ENCODE assay signal across 15 mouse cellular contexts in the genomic region with DNA sequence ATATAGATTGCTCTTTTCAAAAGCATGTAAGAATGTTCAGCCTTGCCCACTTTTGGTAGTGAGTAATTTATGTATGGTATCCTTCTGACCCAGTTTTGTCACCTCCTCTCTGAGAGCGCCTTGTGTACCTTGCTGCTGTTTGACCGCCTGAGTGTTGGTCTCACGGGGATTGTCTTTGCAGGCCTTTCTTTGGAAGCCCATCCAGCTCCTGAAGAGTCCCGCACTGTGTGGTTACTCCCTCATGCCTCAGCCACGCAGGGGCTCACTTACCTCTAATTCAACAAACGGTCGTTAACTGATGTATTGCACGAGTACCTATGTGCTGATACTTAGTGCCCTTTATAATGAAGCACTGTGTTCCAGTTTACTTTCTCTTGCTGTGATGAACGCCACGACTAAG.
A peak's percentile ranks its signal among the peaks of the same experiment; 100 is the strongest.
DNase-seq lines count a peak whose midpoint lies in the region; ATAC-seq and TF ChIP-seq lines count a peak whose summit lies in the region.
"Had no signal": no experiment of that assay in that cellular context is flagged by ENCODE, and none has a peak within 500 bp of the region (broad histone marks: within the 10 kb centered on the region; RNA-seq: fewer than 3 reads in every experiment).

No protein-coding gene starts in this region.

- no peaks in the 10 kb centered on the region for H3K27me3 ChIP-seq in forebrain, postnatal 0 days (ENCODE audit: insufficient read depth, low read length)
- H3K27me3 ChIP-seq in midbrain, embryonic 13.5 days: no peaks in the 10 kb centered on the region
- H3K27me3 ChIP-seq: heart, embryonic 15.5 days; liver, embryonic 15.5 days had no signal

- no peak for TF ChIP-seq POLR2A in brain, embryonic 14.5 days (IDR thresholded peaks at IDR 0.05; ENCODE audit: borderline replicate concordance, extremely low read depth, insufficient read depth, insufficient read length, poor library complexity, severe bottlenecking)

- H3K4me2 ChIP-seq in forebrain, postnatal 0 days (ENCODE audit: low read depth): no peak overlapping the region
- no peak overlapping the region for H3K4me2 ChIP-seq in midbrain, embryonic 13.5 days (replicated peaks)
- H3K4me2 ChIP-seq: heart, embryonic 15.5 days; liver, embryonic 15.5 days had no signal

- H3K9ac ChIP-seq in forebrain, postnatal 0 days: no peak overlapping the region
- no peak overlapping the region for H3K9ac ChIP-seq in midbrain, embryonic 13.5 days (replicated peaks)
- H3K9ac ChIP-seq: heart, embryonic 15.5 days; liver, embryonic 15.5 days had no signal

- WGBS in forebrain, postnatal 0 days: 23% methylated on average over 10 of the region's 10 CpGs
- WGBS in midbrain, embryonic 13.5 days: 46% methylated on average over 10 of the region's 10 CpGs

- peaks cover 13% of the 10 kb centered on the region for H3K4me1 ChIP-seq in forebrain, postnatal 0 days (ENCODE audit: insufficient read depth)
- peaks cover 24% of the 10 kb centered on the region for H3K4me1 ChIP-seq in midbrain, embryonic 13.5 days (replicated peaks)
- H3K4me1 ChIP-seq: liver, embryonic 15.5 days had no signal

- H3K4me3 ChIP-seq in forebrain, postnatal 0 days (ENCODE audit: low read depth, low read length): no peak overlapping the region
- H3K4me3 ChIP-seq in midbrain, embryonic 13.5 days (replicated peaks): no peak overlapping the region
- H3K4me3 ChIP-seq: gastrocnemius, adult 2 months; heart, embryonic 15.5 days; left cerebral cortex, adult 2 months; liver, embryonic 15.5 days had no signal

- ATAC-seq in forebrain, postnatal 0 days: 0 out of 2 replicates have a peak, but pooled peaks have one; percentile 14
- peak; percentile 62 for ATAC-seq in midbrain, embryonic 13.5 days
- ATAC-seq in monocyte, adult 5-6 weeks (replicated peaks; ENCODE audit: insufficient number of reproducible peaks, low FRiP score, low TSS enrichment, poor library complexity, severe bottlenecking): no peak

- no peaks in the 10 kb centered on the region for H3K36me3 ChIP-seq in forebrain, postnatal 0 days (ENCODE audit: insufficient read depth)
- H3K36me3 ChIP-seq in midbrain, embryonic 13.5 days: no peaks in the 10 kb centered on the region
- H3K36me3 ChIP-seq: heart, embryonic 15.5 days; liver, embryonic 15.5 days had no signal

- DNase-seq in embryo, embryonic 10.5 days (ENCODE audit: low spot score): peak; percentile 15
- no peak for DNase-seq in embryo, embryonic 9.5 days (ENCODE audit: extremely low spot score)
- DNase-seq in brain, embryonic 14.5 days (ENCODE audit: low read depth): peak; percentile 44
- no peak for DNase-seq in forebrain, postnatal 0 days
- DNase-seq in kidney, postnatal 4 days: no peak
- no peak for DNase-seq in MN1 (ENCODE audit: low spot score)
- DNase-seq: adrenal gland, postnatal 36 days; cerebellum, adult 11 months; gastrocnemius, adult 2 months; kidney, adult 18-20 months had no signal

- H3K27ac ChIP-seq in forebrain, postnatal 0 days (ENCODE audit: low read depth, low read length): peak overlapping the region; percentile 17; the same call in 1 of the 2 replicates
- H3K27ac ChIP-seq in midbrain, embryonic 13.5 days: 0 out of 2 replicates have a peak overlapping the region, but pooled peaks have one; percentile 15
- H3K27ac ChIP-seq: gastrocnemius, adult 2 months; liver, embryonic 15.5 days had no signal

- no peak for TF ChIP-seq CTCF in brain, embryonic 14.5 days (IDR thresholded peaks at IDR 0.05; ENCODE audit: borderline replicate concordance, extremely low read depth, insufficient read depth, insufficient read length)
- no peak for TF ChIP-seq CTCF in forebrain, postnatal 0 days (IDR thresholded peaks at IDR 0.05; ENCODE audit: low read depth)

- H3K9me3 ChIP-seq in forebrain, postnatal 0 days (ENCODE audit: low read length): no peaks in the 10 kb centered on the region
- no peaks in the 10 kb centered on the region for H3K9me3 ChIP-seq in midbrain, embryonic 13.5 days
- H3K9me3 ChIP-seq: heart, embryonic 15.5 days; liver, embryonic 15.5 days had no signal

Comparison
In these comparisons a context has a peak if more than half of its experiments do, and no peak if none do; other contexts are left out.
1. DNase-seq: peak in embryo, embryonic 10.5 days (single experiment) and brain, embryonic 14.5 days (single experiment); none in embryo, embryonic 9.5 days (single experiment), forebrain, postnatal 0 days (single experiment), kidney, postnatal 4 days (0 of 2) and MN1 (single experiment).